Mouse (Mus musculus) lung, adult 2 months (tissue): ENCODE measurements around the gene Sel1l3. TPM values are rescaled to one million over a fixed set of nuclear protein-coding genes. Genes with fewer than 3 reads are reported as not detected.
A peak's percentile ranks its signal among the peaks of the same experiment; 100 is the strongest.

Experiments used
- DNase-seq: peaks from one replicate; pipeline ENCODE4 v3.0.0; 2022
- H3K4me1 ChIP-seq: fragments of 200-500 bp; 2 replicates; pipeline ENCODE4 v1.6.1; 2011; ENCODE audit warnings: low read length; ENCODE audit not compliant: control insufficient read depth, insufficient read depth
- H3K4me3 ChIP-seq: fragments of 200-500 bp; replicated peaks from 2 replicates; pipeline ENCODE3; 2011; ENCODE audit warnings: low read depth, mild to moderate bottlenecking, control low read depth, low read length; ENCODE audit errors: extremely low read depth
- CTCF ChIP-seq: fragments of 200-500 bp; IDR thresholded peaks from 2 replicates; pipeline ENCODE4 v1.5.1; 2011; ENCODE audit warnings: mild to moderate bottlenecking, low read length, control low read depth; ENCODE audit not compliant: insufficient read depth
- POLR2A ChIP-seq: fragments of 200-500 bp; IDR thresholded peaks from 2 replicates; pipeline ENCODE4 v1.6.1; 2011; ENCODE audit warnings: low read depth, mild to moderate bottlenecking, control low read depth, low read length, borderline replicate concordance; ENCODE audit errors: extremely low read depth
- WGBS: fragments of 180-500 bp; shearing (Covaris S2); methylation state at CpG from one replicate; pipeline ENCODE4 v1.1.7; 2018; 5-methylcytosine and 5-hydroxymethylcytosine counted together
- polyA plus RNA-seq: library from polyadenylated mRNA; depleted of rRNA; stranded (reverse); fragments of >200 nt; gene quantifications from 2 replicates; pipeline ENCODE4 v1.2.3, GENCODE M21; 2012; rRNA removed

Gene Sel1l3
- 2.1 and 2.4 TPM in 2 replicates for polyA plus RNA-seq

- peak; percentile 47 for DNase-seq
- Histone ChIP-seq H3K4me1 (no peaks in the 10 kb centered on the region; the same call in 1 of the 2 replicates), H3K4me3 (peak within 1 kb of the TSS; percentile 77)
- 5% methylated on average over 26 of the region's 29 CpGs for WGBS
- TF ChIP-seq POLR2A, result no peak
- no peak for TF ChIP-seq CTCF
Observed at GRCm38 (mm10) chr5:53213711-53214352, at the start of gene Sel1l3. Sel1l3 (minus strand) TSS chr5:53213927.

GRCm38 (mm10) chr5:53261999-53262398, 48.3 kb upstream of the Sel1l3 start:
- WGBS, result 48% methylated on average over 10 of the region's 10 CpGs
- H3K4me3 ChIP-seq, result no peak overlapping the region
- no peak for TF ChIP-seq CTCF
- no peak for TF ChIP-seq POLR2A

GRCm38 (mm10) chr5:53259894-53260293, 46.2 kb upstream of the Sel1l3 start:
- 0 out of 2 replicates have a peak, but pooled peaks cover 2% of the 10 kb centered on the region for H3K4me1 ChIP-seq
- no peak overlapping the region for H3K4me3 ChIP-seq
- 71% methylated on average over 5 of the region's 5 CpGs for WGBS
- TF ChIP-seq CTCF, result no peak
- no peak for TF ChIP-seq POLR2A
- DNase-seq, result no peak

More at GRCm38 (mm10) chr5:53261999-53262398, 48.3 kb upstream of the Sel1l3 start:
- no peak for DNase-seq
- H3K4me1 ChIP-seq, result 0 out of 2 replicates have a peak, but pooled peaks cover 2% of the 10 kb centered on the region

GRCm38 (mm10) chr5:53258038-53258786, 44.5 kb upstream of the Sel1l3 start:
- H3K4me1 ChIP-seq, result 0 out of 2 replicates have a peak, but pooled peaks cover 2% of the 10 kb centered on the region
- WGBS, result 4% methylated on average over 29 of the region's 29 CpGs
- DNase-seq, result peak; percentile 6
- no peak for TF ChIP-seq POLR2A
- TF ChIP-seq CTCF, result no peak
- no peak overlapping the region for H3K4me3 ChIP-seq

- Histone ChIP-seq H3K4me3 (no peak overlapping the region), H3K4me1 (0 out of 2 replicates have a peak, but pooled peaks cover 2% of the 10 kb centered on the region)
- TF ChIP-seq CTCF (no peak), POLR2A (no peak)
- no peak for DNase-seq
- WGBS, result 73% methylated on average over 3 of the region's 3 CpGs
Observed at GRCm38 (mm10) chr5:53254821-53255220, 41.1 kb upstream of the Sel1l3 start.

GRCm38 (mm10) chr5:53254154-53254553, 40.4 kb upstream of the Sel1l3 start:
- 85% methylated on average over 5 of the region's 5 CpGs for WGBS
- no peak for DNase-seq
- TF ChIP-seq CTCF (no peak), POLR2A (no peak)
- Histone ChIP-seq H3K4me3 (no peak overlapping the region), H3K4me1 (0 out of 2 replicates have a peak, but pooled peaks cover 2% of the 10 kb centered on the region)

GRCm38 (mm10) chr5:53249431-53250061, 35.8 kb upstream of the Sel1l3 start:
- DNase-seq, result no peak
- Histone ChIP-seq H3K4me1 (no peaks in the 10 kb centered on the region), H3K4me3 (no peak overlapping the region)
- 77% methylated on average over 4 of the region's 4 CpGs for WGBS
- TF ChIP-seq POLR2A (no peak), CTCF (no peak)

- TF ChIP-seq CTCF (no peak), POLR2A (no peak)
Observed at GRCm38 (mm10) chr5:53248499-53248898, 34.8 kb upstream of the Sel1l3 start.

GRCm38 (mm10) chr5:53243933-53244332, 30.2 kb upstream of the Sel1l3 start:
- no peak for DNase-seq
- H3K4me1 ChIP-seq, result no peaks in the 10 kb centered on the region
- WGBS, result 47% methylated on average over 10 of the region's 10 CpGs
- peak overlapping the region; percentile 19 for H3K4me3 ChIP-seq
- TF ChIP-seq CTCF (no peak), POLR2A (no peak)

More at GRCm38 (mm10) chr5:53248499-53248898, 34.8 kb upstream of the Sel1l3 start:
- Histone ChIP-seq H3K4me1 (no peaks in the 10 kb centered on the region), H3K4me3 (no peak overlapping the region)
- WGBS, result 77% methylated on average over 11 of the region's 11 CpGs
- DNase-seq, result no peak
